Mouse (Mus musculus): ENCODE data around the gene Gja3.
"Not testable (repeated sequence)": the region's sequence is repeated elsewhere in the genome, so short reads cannot be mapped to it uniquely, and the experiment has no call there.

Gene Gja3

DNA sequence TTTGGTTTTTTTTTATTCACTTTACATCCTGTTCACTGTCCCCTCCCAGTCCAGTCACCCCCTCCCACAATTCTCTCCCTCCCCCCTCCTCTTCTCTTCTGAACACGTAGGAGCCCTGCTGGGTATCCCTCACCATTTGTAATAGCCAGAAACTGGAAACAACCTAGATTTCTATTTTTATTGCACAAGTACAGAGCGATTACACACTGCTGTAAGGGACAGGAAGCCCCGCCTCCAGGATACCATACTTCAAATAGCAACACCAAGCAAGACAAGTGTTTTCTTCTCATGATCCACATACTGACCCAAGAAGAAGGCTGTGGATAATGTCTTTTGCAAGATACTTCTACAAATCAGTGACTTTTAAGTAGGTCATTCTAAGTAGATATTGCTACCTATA, 25.1 kb downstream of the Gja3 start:
- no peak for DNase-seq

DNA sequence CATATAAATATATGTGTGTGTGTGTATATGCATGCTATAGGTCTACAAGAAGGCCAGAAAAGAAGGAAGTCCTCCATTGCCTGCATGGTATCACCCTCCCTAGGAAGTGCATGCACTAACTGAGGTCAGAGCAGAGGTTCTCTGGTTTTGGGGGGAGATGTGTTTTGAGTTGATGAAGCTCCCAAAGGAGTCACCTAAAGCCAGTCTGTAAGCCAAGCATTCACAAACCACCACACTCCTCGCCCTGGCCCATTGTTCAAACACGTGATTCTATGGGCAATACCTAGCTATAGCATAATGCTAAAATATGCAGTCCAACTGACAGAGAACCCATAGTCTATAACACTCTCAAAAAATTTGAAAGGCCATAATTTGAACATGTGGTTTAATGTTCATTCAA, 39.5 kb downstream of the Gja3 start:
- no peak for DNase-seq

DNA sequence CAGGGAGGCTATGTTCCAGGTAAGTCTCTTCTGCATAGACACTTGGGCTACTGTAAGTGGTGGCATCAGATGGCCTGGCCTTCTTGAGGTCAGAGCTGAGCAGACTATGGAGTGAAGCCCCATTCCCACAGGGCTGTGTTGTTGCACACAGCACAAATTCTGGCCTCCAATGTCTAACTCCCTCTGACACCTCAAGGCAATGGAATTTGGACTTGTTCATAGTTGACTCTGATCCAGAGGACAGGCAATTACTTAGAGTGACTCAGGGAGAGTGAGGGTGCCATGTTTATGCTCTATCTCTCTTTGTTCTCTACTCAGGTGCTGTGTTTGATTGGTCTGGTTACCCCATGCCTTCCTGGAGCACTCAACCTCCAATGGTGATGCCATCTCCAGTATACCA, 41.1 kb downstream of the Gja3 start:
- DNase-seq: not testable (repeated sequence)

GRCm38 (mm10) chr14:56988621-56989020, 69.3 kb downstream of the Gja3 start:
- DNase-seq: no peak
